Mouse (Mus musculus): Measurements from ENCODE around the gene Gm1123. TPM values are rescaled to one million over a fixed set of nuclear protein-coding genes. Genes with fewer than 3 reads are reported as not detected.
A peak's percentile ranks its signal among the peaks of the same experiment; 100 is the strongest.

Gene Gm1123
- polyA plus RNA-seq, 1 experiment from 2014 or later, result 45.9 TPM

GRCm38 (mm10) chr9:99017679-99018078, 17.8 kb downstream of the Gm1123 start:
- H3K27me3 ChIP-seq (replicated peaks; ENCODE audit: control insufficient read depth, insufficient read depth, low read length), result no peaks in the 10 kb centered on the region
- peak; percentile 86 for ATAC-seq
- no peak overlapping the region for H3K27ac ChIP-seq (ENCODE audit: low read depth, low read length)
- no peak overlapping the region for H3K4me3 ChIP-seq (ENCODE audit: low read depth, low read length)
- no peaks in the 10 kb centered on the region for H3K4me1 ChIP-seq (replicated peaks; ENCODE audit: control insufficient read depth, insufficient read depth, low read length)
- no peak overlapping the region for H3K4me2 ChIP-seq (replicated peaks; ENCODE audit: low read depth)
- H3K36me3 ChIP-seq (ENCODE audit: control insufficient read depth, insufficient read depth), result no peaks in the 10 kb centered on the region
- no peak for TF ChIP-seq CTCF (IDR thresholded peaks at IDR 0.05; ENCODE audit: low read depth)
- H3K9me3 ChIP-seq (ENCODE audit: control insufficient read depth), result no peaks in the 10 kb centered on the region
- 63% methylated on average over 6 of the region's 6 CpGs for WGBS
- no peak overlapping the region for H3K9ac ChIP-seq (ENCODE audit: low read depth, low read length)

- no peak for ATAC-seq
- Histone ChIP-seq H3K27me3 (replicated peaks; ENCODE audit: control insufficient read depth, insufficient read depth, low read length) (no peaks in the 10 kb centered on the region), H3K4me2 (replicated peaks; ENCODE audit: low read depth) (no peak overlapping the region), H3K36me3 (ENCODE audit: control insufficient read depth, insufficient read depth) (no peaks in the 10 kb centered on the region), H3K4me3 (ENCODE audit: low read depth, low read length) (no peak overlapping the region), H3K27ac (ENCODE audit: low read depth, low read length) (no peak overlapping the region), H3K4me1 (replicated peaks; ENCODE audit: control insufficient read depth, insufficient read depth, low read length) (no peaks in the 10 kb centered on the region), H3K9me3 (ENCODE audit: control insufficient read depth) (no peaks in the 10 kb centered on the region), H3K9ac (ENCODE audit: low read depth, low read length) (no peak overlapping the region)
- WGBS, result 64% methylated on average over 3 of the region's 3 CpGs
- no peak for TF ChIP-seq CTCF (IDR thresholded peaks at IDR 0.05; ENCODE audit: low read depth)
Measured at GRCm38 (mm10) chr9:99016759-99017158, 18.8 kb downstream of the Gm1123 start.

- TF ChIP-seq CTCF (IDR thresholded peaks at IDR 0.05; ENCODE audit: low read depth), result no peak
- no peak overlapping the region for H3K4me3 ChIP-seq (ENCODE audit: low read depth, low read length)
- ATAC-seq, result no peak
- H3K9ac ChIP-seq (ENCODE audit: low read depth, low read length), result no peak overlapping the region
- H3K4me2 ChIP-seq (replicated peaks; ENCODE audit: low read depth), result no peak overlapping the region
- 63% methylated on average over 3 of the region's 3 CpGs for WGBS
- no peaks in the 10 kb centered on the region for H3K36me3 ChIP-seq (ENCODE audit: control insufficient read depth, insufficient read depth)
- H3K9me3 ChIP-seq (ENCODE audit: control insufficient read depth), result no peaks in the 10 kb centered on the region
- H3K27ac ChIP-seq (ENCODE audit: low read depth, low read length), result no peak overlapping the region
- H3K27me3 ChIP-seq (replicated peaks; ENCODE audit: control insufficient read depth, insufficient read depth, low read length), result no peaks in the 10 kb centered on the region
- H3K4me1 ChIP-seq (replicated peaks; ENCODE audit: control insufficient read depth, insufficient read depth, low read length), result no peaks in the 10 kb centered on the region
Measured at GRCm38 (mm10) chr9:99016301-99016700, 19.2 kb downstream of the Gm1123 start.

GRCm38 (mm10) chr9:99009898-99010199, 25.7 kb downstream of the Gm1123 start:
- Histone ChIP-seq H3K4me2 (replicated peaks; ENCODE audit: low read depth) (no peak overlapping the region), H3K4me3 (ENCODE audit: low read depth, low read length) (no peak overlapping the region), H3K4me1 (replicated peaks; ENCODE audit: control insufficient read depth, insufficient read depth, low read length) (no peaks in the 10 kb centered on the region), H3K9ac (ENCODE audit: low read depth, low read length) (no peak overlapping the region), H3K27ac (ENCODE audit: low read depth, low read length) (no peak overlapping the region), H3K36me3 (ENCODE audit: control insufficient read depth, insufficient read depth) (peaks cover 5% of the 10 kb centered on the region; the same call in 1 of the 2 replicates), H3K27me3 (replicated peaks; ENCODE audit: control insufficient read depth, insufficient read depth, low read length) (no peaks in the 10 kb centered on the region), H3K9me3 (ENCODE audit: control insufficient read depth) (no peaks in the 10 kb centered on the region)
- ATAC-seq, result no peak
- 95% methylated on average over 3 of the region's 3 CpGs for WGBS
- no peak for TF ChIP-seq CTCF (IDR thresholded peaks at IDR 0.05; ENCODE audit: low read depth)

GRCm38 (mm10) chr9:99009069-99009897, 26.2 kb downstream of the Gm1123 start:
- WGBS, result 66% methylated on average over 12 of the region's 12 CpGs
- no peak for TF ChIP-seq CTCF (IDR thresholded peaks at IDR 0.05; ENCODE audit: low read depth)
- Histone ChIP-seq H3K9ac (ENCODE audit: low read depth, low read length) (no peak overlapping the region), H3K36me3 (ENCODE audit: control insufficient read depth, insufficient read depth) (peaks cover 5% of the 10 kb centered on the region; the same call in 1 of the 2 replicates), H3K4me3 (ENCODE audit: low read depth, low read length) (no peak overlapping the region), H3K27me3 (replicated peaks; ENCODE audit: control insufficient read depth, insufficient read depth, low read length) (no peaks in the 10 kb centered on the region), H3K4me2 (replicated peaks; ENCODE audit: low read depth) (no peak overlapping the region), H3K27ac (ENCODE audit: low read depth, low read length) (no peak overlapping the region), H3K9me3 (ENCODE audit: control insufficient read depth) (no peaks in the 10 kb centered on the region), H3K4me1 (replicated peaks; ENCODE audit: control insufficient read depth, insufficient read depth, low read length) (no peaks in the 10 kb centered on the region)
- no peak for ATAC-seq

GRCm38 (mm10) chr9:99001326-99001725, 34.2 kb downstream of the Gm1123 start:
- TF ChIP-seq CTCF (IDR thresholded peaks at IDR 0.05; ENCODE audit: low read depth), result no peak
- 93% methylated on average over 6 of the region's 6 CpGs for WGBS
- H3K9ac ChIP-seq (ENCODE audit: low read depth, low read length), result no peak overlapping the region
- no peak overlapping the region for H3K27ac ChIP-seq (ENCODE audit: low read depth, low read length)
- peaks cover 20% of the 10 kb centered on the region; the same call in 1 of the 2 replicates for H3K36me3 ChIP-seq (ENCODE audit: control insufficient read depth, insufficient read depth)
- ATAC-seq, result no peak
- H3K27me3 ChIP-seq (replicated peaks; ENCODE audit: control insufficient read depth, insufficient read depth, low read length), result no peaks in the 10 kb centered on the region
- no peak overlapping the region for H3K4me3 ChIP-seq (ENCODE audit: low read depth, low read length)
- no peak overlapping the region for H3K4me2 ChIP-seq (replicated peaks; ENCODE audit: low read depth)
- H3K9me3 ChIP-seq (ENCODE audit: control insufficient read depth), result no peaks in the 10 kb centered on the region
- H3K4me1 ChIP-seq (replicated peaks; ENCODE audit: control insufficient read depth, insufficient read depth, low read length), result no peaks in the 10 kb centered on the region
